Mouse (Mus musculus) telencephalon, adult 2 months (tissue): ENCODE measurements around the gene Gng4.

ENCODE experiments used
- DNase-seq: peaks from one replicate; pipeline ENCODE4 v3.0.0-alpha.2; 2011; ENCODE audit warnings: low read depth, low spot score

The Gng4 gene

DNA sequence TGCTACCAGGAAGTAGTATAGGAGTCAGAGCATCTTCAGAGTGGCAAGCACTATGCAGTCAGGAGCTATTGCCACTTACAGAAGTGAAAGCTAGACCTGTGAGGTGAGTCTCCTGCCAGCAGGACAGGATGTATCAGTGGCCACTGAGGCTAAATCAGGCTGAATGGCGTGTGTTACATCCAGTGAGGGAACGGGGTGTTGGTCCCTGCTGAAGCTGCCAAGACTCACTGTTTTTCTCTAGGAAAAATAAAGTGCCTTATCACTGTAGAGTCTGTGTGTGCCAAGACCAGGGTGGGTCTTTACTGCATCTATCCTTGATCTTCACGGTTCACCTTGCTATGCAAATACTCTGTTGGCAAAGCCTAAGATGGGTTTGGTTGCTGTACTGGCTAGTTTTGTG lies 34.8 kb downstream of the Gng4 start:
- DNase-seq: no peak

GRCm38 (mm10) chr13:13820234-13821123 lies 36.6 kb downstream of the Gng4 start:
- DNase-seq: peak; percentile 45

GRCm38 (mm10) chr13:13824946-13825345 lies 41.1 kb downstream of the Gng4 start:
- no peak for DNase-seq

GRCm38 (mm10) chr13:13826533-13826932 lies 42.7 kb downstream of the Gng4 start:
- DNase-seq: no peak

GRCm38 (mm10) chr13:13828125-13828524 lies 44.3 kb downstream of the Gng4 start:
- no peak for DNase-seq

- no peak for DNase-seq
Observed at GRCm38 (mm10) chr13:13830469-13831074, 46.7 kb downstream of the Gng4 start.

DNA sequence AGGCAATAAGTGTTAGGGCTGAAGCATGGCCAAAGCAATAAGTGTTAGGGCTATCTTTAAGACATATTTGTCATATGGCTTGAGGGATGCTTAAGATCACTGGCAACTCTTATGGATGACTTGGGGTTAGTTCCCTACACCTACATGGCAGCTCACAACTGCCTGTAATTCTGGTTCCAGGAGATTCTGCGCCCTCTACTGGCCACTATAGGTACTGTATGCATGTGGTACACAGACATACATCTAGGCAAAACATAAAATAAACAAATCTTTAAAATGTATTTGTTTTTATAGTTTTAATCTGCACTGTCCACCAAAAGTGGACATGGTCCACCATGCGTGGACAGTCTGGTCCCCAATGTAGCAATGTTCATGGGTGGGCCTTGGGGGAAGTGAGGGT lies 51.3 kb downstream of the Gng4 start:
- DNase-seq: no peak

DNA sequence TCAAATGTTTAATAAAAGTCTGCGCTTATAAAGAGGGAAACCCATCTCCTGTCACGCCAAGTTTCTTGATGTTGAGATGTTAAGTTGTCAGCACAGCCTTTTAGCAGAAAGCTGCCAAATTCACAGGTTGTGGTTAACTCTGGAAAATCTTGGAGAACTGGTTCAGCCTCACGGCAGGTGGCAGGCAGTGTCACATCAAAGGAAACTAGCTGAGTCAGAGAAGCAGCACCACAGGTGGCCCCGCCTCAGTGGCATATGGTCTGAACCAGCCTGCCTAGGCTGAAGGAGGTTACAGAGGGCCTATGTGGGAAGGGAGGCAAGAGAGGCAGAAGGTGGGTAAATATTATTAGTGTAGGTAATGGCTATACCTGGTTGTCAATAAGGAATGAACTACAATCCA lies 61.2 kb downstream of the Gng4 start:
- DNase-seq: no peak

DNA sequence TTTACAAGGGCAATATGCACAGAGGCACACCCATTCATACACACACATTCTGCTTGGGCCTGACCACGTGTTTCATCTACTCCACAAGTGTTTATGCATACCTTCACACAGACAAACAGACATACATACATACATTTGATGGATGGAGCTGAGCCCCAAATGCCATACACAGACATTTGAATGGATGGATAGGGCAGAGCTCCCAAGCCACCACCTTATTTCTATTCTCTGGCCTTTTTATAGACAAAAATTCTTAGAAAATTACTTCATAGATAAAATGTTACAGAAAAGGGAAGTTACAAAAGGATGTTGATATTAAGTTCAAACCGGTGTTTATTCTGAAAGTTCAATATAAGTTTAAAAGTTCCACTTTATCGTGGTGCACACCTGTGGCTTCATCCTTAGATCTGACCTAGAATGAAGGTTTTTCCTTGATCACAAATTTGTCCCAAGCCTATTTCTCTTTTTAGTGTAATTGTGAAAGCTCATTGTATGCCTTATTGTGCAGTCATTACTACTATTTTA lies 63.3 kb downstream of the Gng4 start:
- DNase-seq: no peak

GRCm38 (mm10) chr13:13857190-13857589 lies 73.3 kb downstream of the Gng4 start:
- no peak for DNase-seq

GRCm38 (mm10) chr13:13862346-13862745 lies 78.5 kb downstream of the Gng4 start:
- DNase-seq: no peak

DNA sequence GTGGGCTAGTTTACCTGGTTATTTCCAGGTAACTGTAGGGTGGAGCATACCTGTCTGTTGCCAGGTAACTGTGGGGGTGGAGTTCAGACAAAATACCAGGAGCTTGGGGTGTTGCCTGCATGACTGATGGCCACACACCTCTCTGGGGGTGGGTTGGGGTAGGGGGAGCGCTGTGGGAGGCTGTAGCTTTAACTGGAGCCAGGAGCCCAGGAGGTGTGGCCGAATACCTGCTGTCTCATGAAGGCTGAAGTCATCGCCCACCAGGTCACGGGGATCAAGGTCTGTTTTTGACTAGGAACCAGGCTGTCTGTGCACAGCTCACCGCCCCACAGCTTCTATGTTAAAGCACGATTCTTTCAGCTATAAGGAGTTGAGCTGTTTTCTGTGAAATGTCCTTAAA lies 79.1 kb downstream of the Gng4 start:
- DNase-seq: no peak

- DNase-seq: no peak
Observed at GRCm38 (mm10) chr13:13866339-13866738, 82.5 kb downstream of the Gng4 start.

DNA sequence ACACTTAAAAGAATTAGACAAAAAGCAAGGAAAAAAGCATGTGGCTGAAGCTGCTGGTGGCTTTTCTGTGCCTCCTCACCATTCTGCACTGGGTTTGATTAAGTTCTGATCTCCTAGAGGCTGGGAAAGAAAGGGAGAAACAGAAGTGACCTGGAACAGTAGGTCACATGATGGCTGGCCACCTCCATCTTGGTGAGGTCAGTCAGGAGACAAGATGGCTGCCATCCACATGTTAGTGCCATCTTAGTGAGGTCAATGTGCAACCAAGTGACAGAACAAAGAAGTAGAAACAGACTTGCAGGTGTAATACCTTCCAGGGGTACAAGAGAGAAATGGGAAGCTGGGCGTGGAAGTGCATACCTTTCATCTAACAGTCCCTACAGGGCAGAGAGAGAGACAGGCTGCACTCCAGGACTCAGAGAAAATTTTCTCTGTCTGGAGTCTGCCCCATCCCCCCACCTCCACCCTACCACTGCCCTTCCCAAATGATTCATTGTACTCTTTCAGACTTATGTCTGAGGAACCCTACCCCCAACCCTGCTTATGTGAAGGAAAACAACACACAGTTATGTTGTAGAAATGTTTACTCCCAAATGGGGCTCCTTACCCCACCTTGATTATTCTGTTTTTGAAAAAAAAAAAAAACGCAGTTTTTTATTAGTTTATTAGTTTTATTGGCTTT lies 83.4 kb downstream of the Gng4 start:
- no peak for DNase-seq

DNA sequence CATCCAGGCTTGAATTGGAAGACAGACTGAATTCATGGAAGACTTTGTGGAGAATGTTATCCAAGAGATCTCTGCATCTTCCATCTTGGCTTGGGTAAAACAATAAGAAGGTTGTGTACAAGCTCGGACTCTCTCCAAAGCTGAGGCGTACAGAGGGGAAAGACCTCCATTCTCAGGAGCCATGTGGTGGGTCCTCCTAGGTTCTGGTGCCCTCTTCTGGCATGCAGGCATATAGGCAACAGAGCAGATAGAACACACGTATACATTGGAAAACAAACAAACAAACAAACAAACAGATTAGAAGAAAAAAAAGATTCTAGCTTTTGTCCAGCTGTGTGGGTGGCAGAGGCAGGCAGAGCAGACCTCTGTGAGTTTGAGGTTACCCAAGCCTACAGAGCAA lies 84.1 kb downstream of the Gng4 start:
- no peak for DNase-seq
